Mouse (Mus musculus): ENCODE measurements around the gene Tnfsf13.

DNA sequence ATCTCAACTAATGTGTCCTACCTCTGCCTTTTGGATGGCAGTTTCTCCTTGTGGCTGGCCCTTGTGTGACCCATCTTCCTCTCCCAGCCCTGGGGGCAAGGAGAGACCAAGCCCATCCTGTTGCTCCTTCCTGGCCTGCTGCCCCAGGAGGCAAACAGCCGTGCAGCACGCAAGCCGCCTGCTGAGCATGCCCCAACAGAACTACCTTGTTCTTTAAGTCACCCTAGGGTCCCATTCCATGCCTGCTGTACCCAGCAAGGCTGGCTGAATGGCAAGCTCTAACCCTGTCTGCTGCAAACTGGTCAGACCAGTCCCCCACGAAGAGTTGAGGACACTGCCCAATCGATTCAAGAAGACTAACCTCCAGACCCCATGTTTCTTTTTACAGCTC lies 29.5 kb downstream of the Tnfsf13 start:
- TF ChIP-seq HCFC1 (IDR thresholded peaks at IDR 0.05; ENCODE audit: borderline replicate concordance, insufficient read depth, low read length) (no peak), CHD2 (IDR thresholded peaks at IDR 0.05; ENCODE audit: low read depth, low read length) (no peak), ZNF384 (IDR thresholded peaks at IDR 0.05; ENCODE audit: low read depth, low read length) (no peak), MAFK (IDR thresholded peaks at IDR 0.05; ENCODE audit: insufficient read depth, low read depth, low read length) (no peak)
